Mouse (Mus musculus) bone marrow, adult 2 months (tissue): ENCODE data around the gene Il17ra. TPM values are rescaled to one million over a fixed set of nuclear protein-coding genes. Genes with fewer than 3 reads are reported as not detected.

ENCODE experiments used
- H3K27ac ChIP-seq: fragments of 200-500 bp; 2 replicates; pipeline ENCODE4 v1.5.1; 2012; ENCODE audit warnings: low read depth, mild to moderate bottlenecking, control low read depth, inconsistent platforms, low read length; ENCODE audit not compliant: control insufficient read depth, poor library complexity, insufficient read depth
- H3K4me1 ChIP-seq: fragments of 200-500 bp; 2 replicates; pipeline ENCODE4 v1.6.1; 2011; ENCODE audit warnings: low read length; ENCODE audit not compliant: control insufficient read depth, insufficient read depth
- H3K4me3 ChIP-seq: fragments of 200-500 bp; replicated peaks from 2 replicates; pipeline ENCODE3; 2011; ENCODE audit warnings: mild to moderate bottlenecking, low read depth, low read length, control low read depth; ENCODE audit not compliant: control insufficient read depth
- CTCF ChIP-seq: fragments of 200-500 bp; IDR thresholded peaks from 2 replicates; pipeline ENCODE4 v1.5.1; 2011; ENCODE audit warnings: low read length, control low read depth; ENCODE audit not compliant: control insufficient read depth, insufficient read depth
- POLR2A ChIP-seq: fragments of 200-500 bp; IDR thresholded peaks from 2 replicates; pipeline ENCODE4 v1.6.1; 2011; ENCODE audit warnings: low read depth, mild to moderate bottlenecking, control low read depth, low read length, borderline replicate concordance; ENCODE audit not compliant: control insufficient read depth
- WGBS: fragments of 180-500 bp; shearing (Covaris S2); methylation state at CpG from one replicate; pipeline ENCODE4 v1.1.7; 2018; 5-methylcytosine and 5-hydroxymethylcytosine counted together
- polyA plus RNA-seq: library from polyadenylated mRNA; stranded (reverse); fragments of >200 nt; gene quantifications from 2 replicates; pipeline ENCODE4 v1.2.4, GENCODE M21; 2011; ENCODE audit warnings: low replicate concordance; ENCODE audit not compliant: missing spikeins, insufficient read depth, insufficient read length

Il17ra gene
- polyA plus RNA-seq, 1 experiment: 57.8 TPM

GRCm38 (mm10) chr6:120468259-120468658 lies 5.2 kb downstream of the Il17ra start:
- 60% methylated on average over 4 of the region's 4 CpGs for WGBS
- Histone ChIP-seq H3K4me3 (no peak overlapping the region), H3K27ac (no peak overlapping the region), H3K4me1 (peaks cover 12% of the 10 kb centered on the region; the same call in 1 of the 2 replicates)
- no peak for TF ChIP-seq CTCF
- TF ChIP-seq POLR2A: no peak

GRCm38 (mm10) chr6:120469268-120469667 lies 6.2 kb downstream of the Il17ra start:
- H3K4me3 ChIP-seq: no peak overlapping the region
- WGBS: 49% methylated on average over 3 of the region's 3 CpGs
- TF ChIP-seq CTCF: no peak
- no peak for TF ChIP-seq POLR2A
- no peak overlapping the region; the same call in 1 of the 2 replicates for H3K27ac ChIP-seq
- H3K4me1 ChIP-seq: peaks cover 16% of the 10 kb centered on the region; the same call in 1 of the 2 replicates

DNA sequence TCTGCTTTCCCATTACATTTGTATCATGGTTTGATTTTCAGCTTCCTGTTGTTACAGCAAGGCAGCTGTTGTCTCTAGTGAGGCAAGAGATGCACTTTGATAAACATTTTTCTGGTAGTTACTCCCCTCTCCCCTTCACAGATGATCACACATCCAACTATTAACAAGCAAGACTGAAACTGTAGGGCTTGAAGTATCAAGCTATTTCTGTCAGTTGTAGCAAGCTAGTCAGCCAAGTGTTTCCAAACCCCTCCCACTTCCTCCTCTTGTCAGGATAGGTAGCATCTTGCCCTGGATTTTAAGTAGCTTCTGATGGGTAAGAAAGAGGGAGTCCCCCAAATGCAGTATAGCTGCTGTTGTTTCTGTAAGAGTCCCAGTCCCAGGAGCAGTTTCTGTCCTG lies 6.7 kb downstream of the Il17ra start:
- no peak for TF ChIP-seq POLR2A
- no peak for TF ChIP-seq CTCF

DNA sequence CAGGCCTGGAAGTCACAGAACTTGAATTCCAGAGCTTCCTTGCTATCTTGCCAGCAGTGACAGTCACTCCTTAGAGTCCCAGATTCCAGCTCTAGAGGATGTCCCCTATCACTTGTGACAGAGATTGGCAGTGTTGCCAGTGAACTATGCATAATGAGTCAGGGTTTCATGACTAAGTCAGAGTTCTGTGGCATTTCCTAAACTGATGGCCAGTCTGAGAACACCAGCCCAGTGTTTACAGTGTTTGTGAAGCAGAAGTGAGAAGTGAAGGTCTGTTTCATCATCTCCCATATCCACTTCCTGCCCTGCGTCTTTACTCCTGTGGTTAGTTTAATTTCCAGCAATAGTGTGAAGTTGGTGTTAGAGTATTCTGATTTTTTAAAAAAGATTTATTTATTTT lies 7.6 kb downstream of the Il17ra start:
- Histone ChIP-seq H3K4me3 (peak overlapping the region; percentile 1), H3K27ac (peak overlapping the region; percentile 54), H3K4me1 (peaks cover 17% of the 10 kb centered on the region; the same call in 1 of the 2 replicates)
- no peak for TF ChIP-seq CTCF
- TF ChIP-seq POLR2A: no peak
- WGBS: 11% methylated on average over 1 of the region's 1 CpGs

More for the DNA sequence above, 6.7 kb downstream of the Il17ra start:
- peaks cover 17% of the 10 kb centered on the region; the same call in 1 of the 2 replicates for H3K4me1 ChIP-seq
- H3K27ac ChIP-seq: peak overlapping the region; percentile 54
- no peak overlapping the region for H3K4me3 ChIP-seq

GRCm38 (mm10) chr6:120471991-120472441 lies 9.0 kb downstream of the Il17ra start:
- TF ChIP-seq CTCF: no peak
- 0 out of 2 replicates have a peak, but pooled peaks have one; percentile 34 for TF ChIP-seq POLR2A
- Histone ChIP-seq H3K4me1 (peaks cover 19% of the 10 kb centered on the region; the same call in 1 of the 2 replicates), H3K4me3 (peak overlapping the region; percentile 29), H3K27ac (peak overlapping the region; percentile 77)
- WGBS: 9% methylated on average over 5 of the region's 5 CpGs

GRCm38 (mm10) chr6:120472455-120473140 lies 9.6 kb downstream of the Il17ra start:
- WGBS: 37% methylated on average over 8 of the region's 8 CpGs
- Histone ChIP-seq H3K27ac (peak overlapping the region; percentile 77), H3K4me3 (no peak overlapping the region), H3K4me1 (peaks cover 17% of the 10 kb centered on the region; the same call in 1 of the 2 replicates)
- TF ChIP-seq POLR2A (no peak), CTCF (no peak)

GRCm38 (mm10) chr6:120473427-120473826 lies 10.4 kb downstream of the Il17ra start:
- Histone ChIP-seq H3K4me3 (peak overlapping the region; percentile 2), H3K27ac (peak overlapping the region; percentile 25; the same call in 1 of the 2 replicates), H3K4me1 (peaks cover 17% of the 10 kb centered on the region; the same call in 1 of the 2 replicates)
- TF ChIP-seq CTCF (no peak), POLR2A (no peak)
- WGBS: 13% methylated on average over 5 of the region's 5 CpGs

- WGBS: 90% methylated on average over 8 of the region's 8 CpGs
- Histone ChIP-seq H3K4me3 (no peak overlapping the region), H3K27ac (no peak overlapping the region), H3K4me1 (peaks cover 15% of the 10 kb centered on the region; the same call in 1 of the 2 replicates)
- TF ChIP-seq CTCF (no peak), POLR2A (no peak)
Observed at GRCm38 (mm10) chr6:120475288-120475687, 12.2 kb downstream of the Il17ra start.

DNA sequence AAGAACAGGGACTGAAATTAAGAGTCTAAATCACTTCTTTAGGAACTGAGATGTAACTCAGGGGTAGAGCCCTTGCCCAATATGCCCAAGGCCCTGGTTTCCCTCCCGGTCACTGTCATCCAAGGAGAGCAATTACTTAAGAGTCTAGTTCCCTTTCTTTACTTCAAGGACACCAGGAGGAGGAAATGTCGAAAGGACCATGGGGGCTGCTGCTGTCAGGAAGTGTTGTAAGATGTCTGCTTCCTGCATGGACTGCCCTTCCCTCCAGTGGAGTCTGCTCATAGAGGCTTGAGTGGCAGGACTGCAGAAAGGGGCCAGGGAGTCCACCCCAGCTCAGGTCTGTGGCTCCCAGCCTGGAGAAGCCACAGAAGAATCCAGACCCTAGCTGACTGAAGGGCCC lies 16.3 kb downstream of the Il17ra start:
- Histone ChIP-seq H3K4me3 (no peak overlapping the region), H3K4me1 (peaks cover 13% of the 10 kb centered on the region; the same call in 1 of the 2 replicates), H3K27ac (peak overlapping the region; percentile 32)
- TF ChIP-seq CTCF (no peak), POLR2A (no peak)
- 11% methylated on average over 2 of the region's 2 CpGs for WGBS
